Mouse (Mus musculus) urinary bladder, postnatal 25 days (tissue): ENCODE data around the gene Frmd6.
A peak's percentile ranks its signal among the peaks of the same experiment; 100 is the strongest.

ENCODE experiments used
- DNase-seq: peaks from one replicate; pipeline ENCODE4 v3.0.0; 2022; ENCODE audit warnings: low spot score

The Frmd6 gene

GRCm38 (mm10) chr12:70824729-70825650 lies at the start of gene Frmd6:
Gene Frmd6 (plus strand): TSS chr12:70825514.
- DNase-seq = peak; percentile 91

GRCm38 (mm10) chr12:70775609-70776008 lies 49.7 kb upstream of the Frmd6 start:
- no peak for DNase-seq

GRCm38 (mm10) chr12:70776683-70777082 lies 48.6 kb upstream of the Frmd6 start:
- DNase-seq = no peak

GRCm38 (mm10) chr12:70777466-70777865 lies 47.8 kb upstream of the Frmd6 start:
- no peak for DNase-seq

GRCm38 (mm10) chr12:70777866-70778265 lies 47.4 kb upstream of the Frmd6 start:
- DNase-seq = no peak

- no peak for DNase-seq
Observed at GRCm38 (mm10) chr12:70778271-70778670, 47.0 kb upstream of the Frmd6 start.

GRCm38 (mm10) chr12:70778724-70779123 lies 46.6 kb upstream of the Frmd6 start:
- DNase-seq = no peak

- DNase-seq = no peak
Observed at GRCm38 (mm10) chr12:70783049-70783448, 42.3 kb upstream of the Frmd6 start.

GRCm38 (mm10) chr12:70783475-70784239 lies 41.7 kb upstream of the Frmd6 start:
- no peak for DNase-seq

- DNase-seq = no peak
Observed at GRCm38 (mm10) chr12:70784240-70784705, 41.0 kb upstream of the Frmd6 start.

GRCm38 (mm10) chr12:70789341-70789740 lies 36.0 kb upstream of the Frmd6 start:
- no peak for DNase-seq

- no peak for DNase-seq
Observed at GRCm38 (mm10) chr12:70793291-70793690, 32.0 kb upstream of the Frmd6 start.

- DNase-seq = peak; percentile 13
Observed at GRCm38 (mm10) chr12:70794543-70795388, 30.5 kb upstream of the Frmd6 start.

- DNase-seq = no peak
Observed at GRCm38 (mm10) chr12:70795389-70795711, 30.0 kb upstream of the Frmd6 start.

- DNase-seq = no peak
Observed at GRCm38 (mm10) chr12:70798496-70798895, 26.8 kb upstream of the Frmd6 start.

GRCm38 (mm10) chr12:70799231-70800002 lies 25.9 kb upstream of the Frmd6 start:
- peak; percentile 29 for DNase-seq

- DNase-seq = no peak
Observed at GRCm38 (mm10) chr12:70800086-70800485, 25.2 kb upstream of the Frmd6 start.

- DNase-seq = no peak
Observed at GRCm38 (mm10) chr12:70801361-70801760, 24.0 kb upstream of the Frmd6 start.

- no peak for DNase-seq
Observed at GRCm38 (mm10) chr12:70803494-70803893, 21.8 kb upstream of the Frmd6 start.

GRCm38 (mm10) chr12:70804989-70805388 lies 20.3 kb upstream of the Frmd6 start:
- no peak for DNase-seq

GRCm38 (mm10) chr12:70807543-70807942 lies 17.8 kb upstream of the Frmd6 start:
- no peak for DNase-seq
